Mouse (Mus musculus) left cerebral cortex, postnatal 4 days (tissue): ENCODE data around the gene Rtl4. TPM values are rescaled to one million over a fixed set of nuclear protein-coding genes. Genes with fewer than 3 reads are reported as not detected.

Experiments used
- DNase-seq: peaks from one replicate; pipeline ENCODE4 v3.0.0-alpha.2; 2022
- intact Hi-C: fragments of 180-260 bp; cut with DNase I; formaldehyde crosslinking; loops from one replicate; pipeline ENCODE4 v1.15.1; 2025
- microRNA-seq: library from miRNA; unstranded; fragments of <30 nt; microRNA quantifications from one replicate; pipeline ENCODE4 v1.2.0, GENCODE M21; 2022
- total RNA-seq, 2 experiments: library from RNA; stranded (reverse); gene quantifications; 2 replicates each; pipeline ENCODE4 v1.2.3; 2021

Rtl4 gene
- 1 to 10 TPM; 2.2 to 2.5 TPM for total RNA-seq

- intact Hi-C loops = no loop called here
- DNase-seq = peak; percentile 20
Measured at GRCm38 (mm10) chrX:144688207-144689118, at the start of gene Rtl4. Gene Rtl4 (plus strand): TSS chrX:144688907.

- DNase-seq = no peak
- intact Hi-C loops = no loop called here
Measured at GRCm38 (mm10) chrX:144644756-144645155, 44.0 kb upstream of the Rtl4 start.

GRCm38 (mm10) chrX:144645394-144645793 is 43.3 kb upstream of the Rtl4 start:
- DNase-seq = no peak
- intact Hi-C loops = no loop called here

- no peak for DNase-seq
- intact Hi-C loops = no loop called here
Measured at GRCm38 (mm10) chrX:144652196-144652595, 36.5 kb upstream of the Rtl4 start.

GRCm38 (mm10) chrX:144687742-144688141 is 965 bp upstream of the Rtl4 start:
- intact Hi-C loops = no loop called here
- no peak for DNase-seq

- intact Hi-C loops = no loop called here
- no peak for DNase-seq
Measured at GRCm38 (mm10) chrX:144688142-144688206, 733 bp upstream of the Rtl4 start, which contains the start of gene Trpc5. Gene Trpc5 (minus strand): TSS chrX:144688180.

GRCm38 (mm10) chrX:144689119-144689858 is 582 bp downstream of the Rtl4 start:
- intact Hi-C loops = no loop called here
- peak; percentile 0 for DNase-seq

GRCm38 (mm10) chrX:144689859-144690181 is 1.1 kb downstream of the Rtl4 start:
- DNase-seq = peak; percentile 0
- intact Hi-C loops = no loop called here

GRCm38 (mm10) chrX:144716330-144716729 is 27.6 kb downstream of the Rtl4 start:
- DNase-seq = no peak
- intact Hi-C loops = no loop called here

- DNase-seq = no peak
- intact Hi-C loops = no loop called here
Measured at GRCm38 (mm10) chrX:144747528-144748049, 58.9 kb downstream of the Rtl4 start.

GRCm38 (mm10) chrX:144986980-144987379 is 298.3 kb downstream of the Rtl4 start:
- no peak for DNase-seq
- intact Hi-C loops = no loop called here

GRCm38 (mm10) chrX:145065484-145065913 is 376.8 kb downstream of the Rtl4 start:
- intact Hi-C loops = no loop called here
- no peak for DNase-seq

GRCm38 (mm10) chrX:145089802-145090201 is 401.1 kb downstream of the Rtl4 start:
- intact Hi-C loops = no loop called here
- DNase-seq = no peak

- intact Hi-C loops = no loop called here
- DNase-seq = no peak
Measured at GRCm38 (mm10) chrX:145090360-145090759, 401.7 kb downstream of the Rtl4 start.

- intact Hi-C loops = no loop called here
- no peak for DNase-seq
Measured at GRCm38 (mm10) chrX:145090964-145091363, 402.3 kb downstream of the Rtl4 start.

Small RNA genes within 50 kb of the gene (microRNA-seq; reads per million reads assigned to microRNA genes)
- not detected for gene Mir3472

Other genes with a start within 250 kb of the Rtl4 start
- not detected for gene Trpc5os, start 232.3 kb upstream of the Rtl4 start, total RNA-seq
- gene Trpc5, start 727 bp upstream of the Rtl4 start, total RNA-seq = 10 to 100 TPM; 34.6 to 39.9 TPM